Mouse (Mus musculus): ENCODE data around the gene Kcnh2. TPM values are rescaled to one million over a fixed set of nuclear protein-coding genes. Genes with fewer than 3 reads are reported as not detected.

Kcnh2 gene
- total and polyA plus RNA-seq, 3 experiments, result 59.3 to 121 (median 68.5) TPM

- Histone ChIP-seq H3K27ac (peak overlapping the region; percentile 33; the same call in 1 of the 2 replicates), H3K9ac (ENCODE audit: low read depth, low read length) (no peak overlapping the region), H3K79me2 (replicated peaks; ENCODE audit: control insufficient read depth, insufficient read depth, low read length) (no peaks in the 10 kb centered on the region), H3K27me3 (ENCODE audit: control insufficient read depth, insufficient read depth, low read length) (no peaks in the 10 kb centered on the region), H3K36me3 (ENCODE audit: control insufficient read depth, insufficient read depth, low read length) (no peaks in the 10 kb centered on the region), H3K4me3 (no peak overlapping the region), H3K4me1 (ENCODE audit: control insufficient read depth, insufficient read depth, low read length) (peaks cover 6% of the 10 kb centered on the region)
- WGBS, result 20% methylated on average over 5 of the region's 5 CpGs
- intact Hi-C loops (cut with DNase I), result no loop called here
- TF ChIP-seq POLR2A (IDR thresholded peaks at IDR 0.05; ENCODE audit: insufficient read depth, low read depth, low read length) (no peak), EP300 (IDR thresholded peaks at IDR 0.05; ENCODE audit: insufficient read depth, low read depth, low read length) (peak; percentile 59; the same call in 1 of the 2 replicates), CTCF (IDR thresholded peaks at IDR 0.05) (no peak)
- peak; percentile 25 to 30 for DNase-seq
Observed at GRCm38 (mm10) chr5:24299845-24300589, 51.4 kb downstream of the Kcnh2 start.

- peak in 1 of 2 experiments; percentile 38 for DNase-seq
- TF ChIP-seq EP300 (IDR thresholded peaks at IDR 0.05; ENCODE audit: insufficient read depth, low read depth, low read length) (no peak), CTCF (IDR thresholded peaks at IDR 0.05) (no peak), POLR2A (IDR thresholded peaks at IDR 0.05; ENCODE audit: insufficient read depth, low read depth, low read length) (no peak)
- Histone ChIP-seq H3K36me3 (ENCODE audit: control insufficient read depth, insufficient read depth, low read length) (no peaks in the 10 kb centered on the region), H3K27ac (peak overlapping the region; percentile 66), H3K4me3 (no peak overlapping the region), H3K9ac (ENCODE audit: low read depth, low read length) (no peak overlapping the region), H3K4me1 (ENCODE audit: control insufficient read depth, insufficient read depth, low read length) (peaks cover 8% of the 10 kb centered on the region), H3K79me2 (replicated peaks; ENCODE audit: control insufficient read depth, insufficient read depth, low read length) (no peaks in the 10 kb centered on the region), H3K27me3 (ENCODE audit: control insufficient read depth, insufficient read depth, low read length) (no peaks in the 10 kb centered on the region)
- intact Hi-C loops (cut with DNase I), result no loop called here
- WGBS, result 12% methylated on average over 3 of the region's 3 CpGs
Observed at GRCm38 (mm10) chr5:24291954-24292353, 59.5 kb downstream of the Kcnh2 start.

- peaks cover 1% of the 10 kb centered on the region for H3K4me1 ChIP-seq (ENCODE audit: control insufficient read depth, insufficient read depth, low read length)
- no peaks in the 10 kb centered on the region for H3K36me3 ChIP-seq (ENCODE audit: control insufficient read depth, insufficient read depth, low read length)
- no peak for DNase-seq
- no peak for TF ChIP-seq CTCF (IDR thresholded peaks at IDR 0.05)
- no peak overlapping the region for H3K4me3 ChIP-seq
- no peak overlapping the region for H3K9ac ChIP-seq (ENCODE audit: low read depth, low read length)
- 41% methylated on average over 7 of the region's 7 CpGs for WGBS
- intact Hi-C loops (cut with DNase I), result no loop called here
- no peak overlapping the region for H3K27ac ChIP-seq
- no peaks in the 10 kb centered on the region for H3K27me3 ChIP-seq (ENCODE audit: control insufficient read depth, insufficient read depth, low read length)
- H3K79me2 ChIP-seq (replicated peaks; ENCODE audit: control insufficient read depth, insufficient read depth, low read length), result no peaks in the 10 kb centered on the region
Observed at GRCm38 (mm10) chr5:24286221-24286970, 65.0 kb downstream of the Kcnh2 start.

- intact Hi-C loops (cut with DNase I), result no loop called here
- TF ChIP-seq EP300 (IDR thresholded peaks at IDR 0.05; ENCODE audit: insufficient read depth, low read depth, low read length), result no peak
- TF ChIP-seq CTCF (IDR thresholded peaks at IDR 0.05), result no peak
- TF ChIP-seq POLR2A (IDR thresholded peaks at IDR 0.05; ENCODE audit: insufficient read depth, low read depth, low read length), result no peak
- Histone ChIP-seq H3K27me3 (ENCODE audit: control insufficient read depth, insufficient read depth, low read length) (no peaks in the 10 kb centered on the region), H3K27ac (no peak overlapping the region), H3K4me3 (no peak overlapping the region), H3K4me1 (ENCODE audit: control insufficient read depth, insufficient read depth, low read length) (no peaks in the 10 kb centered on the region), H3K79me2 (replicated peaks; ENCODE audit: control insufficient read depth, insufficient read depth, low read length) (no peaks in the 10 kb centered on the region), H3K9ac (ENCODE audit: low read depth, low read length) (no peak overlapping the region), H3K36me3 (ENCODE audit: control insufficient read depth, insufficient read depth, low read length) (no peaks in the 10 kb centered on the region)
- DNase-seq, result no peak
- 80% methylated on average over 6 of the region's 6 CpGs for WGBS
Observed at GRCm38 (mm10) chr5:24284145-24284544, 67.3 kb downstream of the Kcnh2 start.

GRCm38 (mm10) chr5:24283181-24283580 is 68.2 kb downstream of the Kcnh2 start:
- H3K9ac ChIP-seq (ENCODE audit: low read depth, low read length), result no peak overlapping the region
- TF ChIP-seq EP300 (IDR thresholded peaks at IDR 0.05; ENCODE audit: insufficient read depth, low read depth, low read length) (no peak), POLR2A (IDR thresholded peaks at IDR 0.05; ENCODE audit: insufficient read depth, low read depth, low read length) (no peak), CTCF (IDR thresholded peaks at IDR 0.05) (no peak)
- no peaks in the 10 kb centered on the region for H3K4me1 ChIP-seq (ENCODE audit: control insufficient read depth, insufficient read depth, low read length)
- H3K27ac ChIP-seq, result no peak overlapping the region
- no peak for DNase-seq
- no peaks in the 10 kb centered on the region for H3K27me3 ChIP-seq (ENCODE audit: control insufficient read depth, insufficient read depth, low read length)
- no peak overlapping the region for H3K4me3 ChIP-seq
- WGBS, result 52% methylated on average over 5 of the region's 5 CpGs
- no peaks in the 10 kb centered on the region for H3K36me3 ChIP-seq (ENCODE audit: control insufficient read depth, insufficient read depth, low read length)
- intact Hi-C loops (cut with DNase I), result no loop called here
- H3K79me2 ChIP-seq (replicated peaks; ENCODE audit: control insufficient read depth, insufficient read depth, low read length), result no peaks in the 10 kb centered on the region

GRCm38 (mm10) chr5:24280523-24280922 is 70.9 kb downstream of the Kcnh2 start:
- DNase-seq, result no peak

More at GRCm38 (mm10) chr5:24280523-24280922, 70.9 kb downstream of the Kcnh2 start:
- 74% methylated on average over 2 of the region's 2 CpGs for WGBS
- Histone ChIP-seq H3K27me3 (ENCODE audit: control insufficient read depth, insufficient read depth, low read length) (no peaks in the 10 kb centered on the region), H3K27ac (no peak overlapping the region), H3K9ac (ENCODE audit: low read depth, low read length) (no peak overlapping the region), H3K79me2 (replicated peaks; ENCODE audit: control insufficient read depth, insufficient read depth, low read length) (no peaks in the 10 kb centered on the region), H3K4me3 (no peak overlapping the region), H3K4me1 (ENCODE audit: control insufficient read depth, insufficient read depth, low read length) (no peaks in the 10 kb centered on the region), H3K36me3 (ENCODE audit: control insufficient read depth, insufficient read depth, low read length) (no peaks in the 10 kb centered on the region)
- TF ChIP-seq EP300 (IDR thresholded peaks at IDR 0.05; ENCODE audit: insufficient read depth, low read depth, low read length), result no peak
- no peak for TF ChIP-seq POLR2A (IDR thresholded peaks at IDR 0.05; ENCODE audit: insufficient read depth, low read depth, low read length)
- TF ChIP-seq CTCF (IDR thresholded peaks at IDR 0.05), result no peak
- intact Hi-C loops (cut with DNase I), result no loop called here
